Mouse (Mus musculus) brown adipose tissue, adult 24 weeks (tissue): ENCODE results near the gene Pdpn. TPM values are rescaled to one million over a fixed set of nuclear protein-coding genes. Genes with fewer than 3 reads are reported as not detected.

Source experiments
- H3K27ac ChIP-seq: fragments of 200-500 bp; replicated peaks from 2 replicates; pipeline ENCODE4 v1.5.1; 2012; ENCODE audit warnings: low read depth, mild to moderate bottlenecking, low read length
- H3K4me1 ChIP-seq: fragments of 200-500 bp; 2 replicates; pipeline ENCODE4 v1.6.1; 2012; ENCODE audit warnings: low read length, mixed read lengths; ENCODE audit not compliant: control insufficient read depth, insufficient read depth, insufficient read length
- H3K4me3 ChIP-seq: fragments of 200-500 bp; 2 replicates; pipeline ENCODE4 v1.5.1; 2012; ENCODE audit warnings: low read depth, mild to moderate bottlenecking, low read length, moderate library complexity; ENCODE audit not compliant: insufficient read depth
- polyA plus RNA-seq: library from polyadenylated mRNA; stranded (reverse); fragments of >200 nt; gene quantifications from 2 replicates; pipeline ENCODE4 v1.2.4, GENCODE M21; 2012; ENCODE audit not compliant: missing spikeins, insufficient read depth, insufficient read length

Pdpn gene
- polyA plus RNA-seq, 1 experiment, result 7.2 TPM

GRCm38 (mm10) chr4:143279661-143280060 is 19.7 kb downstream of the Pdpn start:
- Histone ChIP-seq H3K4me1 (no peaks in the 10 kb centered on the region), H3K27ac (no peak overlapping the region), H3K4me3 (no peak overlapping the region)

GRCm38 (mm10) chr4:143279016-143279415 is 20.3 kb downstream of the Pdpn start:
- no peak overlapping the region for H3K27ac ChIP-seq
- H3K4me1 ChIP-seq, result no peaks in the 10 kb centered on the region
- no peak overlapping the region for H3K4me3 ChIP-seq

GRCm38 (mm10) chr4:143278429-143278871 is 20.9 kb downstream of the Pdpn start:
- H3K4me3 ChIP-seq, result no peak overlapping the region
- H3K4me1 ChIP-seq, result no peaks in the 10 kb centered on the region
- no peak overlapping the region for H3K27ac ChIP-seq

GRCm38 (mm10) chr4:143277319-143277718 is 22.0 kb downstream of the Pdpn start:
- H3K4me1 ChIP-seq, result no peaks in the 10 kb centered on the region
- no peak overlapping the region for H3K4me3 ChIP-seq
- H3K27ac ChIP-seq, result no peak overlapping the region

GRCm38 (mm10) chr4:143271571-143271970 is 27.8 kb downstream of the Pdpn start:
- no peak overlapping the region for H3K27ac ChIP-seq
- H3K4me3 ChIP-seq, result no peak overlapping the region
- H3K4me1 ChIP-seq, result no peaks in the 10 kb centered on the region

- Histone ChIP-seq H3K27ac (no peak overlapping the region), H3K4me1 (no peaks in the 10 kb centered on the region), H3K4me3 (no peak overlapping the region)
Measured at GRCm38 (mm10) chr4:143270903-143271302, 28.5 kb downstream of the Pdpn start.

GRCm38 (mm10) chr4:143262696-143263095 is 36.7 kb downstream of the Pdpn start:
- H3K4me3 ChIP-seq, result no peak overlapping the region
- H3K27ac ChIP-seq, result no peak overlapping the region
- H3K4me1 ChIP-seq, result no peaks in the 10 kb centered on the region

- Histone ChIP-seq H3K4me3 (no peak overlapping the region), H3K4me1 (no peaks in the 10 kb centered on the region), H3K27ac (no peak overlapping the region)
Measured at GRCm38 (mm10) chr4:143259718-143260349, 39.5 kb downstream of the Pdpn start.

- H3K4me1 ChIP-seq, result no peaks in the 10 kb centered on the region
- H3K4me3 ChIP-seq, result no peak overlapping the region
- no peak overlapping the region for H3K27ac ChIP-seq
Measured at GRCm38 (mm10) chr4:143258517-143258916, 40.8 kb downstream of the Pdpn start.

- H3K4me3 ChIP-seq, result no peak overlapping the region
- H3K27ac ChIP-seq, result no peak overlapping the region
Measured at GRCm38 (mm10) chr4:143257971-143258370, 41.4 kb downstream of the Pdpn start.

GRCm38 (mm10) chr4:143255541-143255940 is 43.8 kb downstream of the Pdpn start:
- no peak overlapping the region for H3K4me3 ChIP-seq
- no peak overlapping the region for H3K27ac ChIP-seq
- H3K4me1 ChIP-seq, result no peaks in the 10 kb centered on the region

More at GRCm38 (mm10) chr4:143257971-143258370, 41.4 kb downstream of the Pdpn start:
- no peaks in the 10 kb centered on the region for H3K4me1 ChIP-seq

- no peak overlapping the region for H3K27ac ChIP-seq
- H3K4me3 ChIP-seq, result no peak overlapping the region
- H3K4me1 ChIP-seq, result no peaks in the 10 kb centered on the region
Measured at GRCm38 (mm10) chr4:143253356-143253755, 46.0 kb downstream of the Pdpn start.

- Histone ChIP-seq H3K4me1 (no peaks in the 10 kb centered on the region), H3K4me3 (no peak overlapping the region), H3K27ac (no peak overlapping the region)
Measured at GRCm38 (mm10) chr4:143248050-143248449, 51.3 kb downstream of the Pdpn start.

GRCm38 (mm10) chr4:143241294-143241693 is 58.1 kb downstream of the Pdpn start:
- H3K4me3 ChIP-seq, result no peak overlapping the region
- H3K4me1 ChIP-seq, result no peaks in the 10 kb centered on the region
- H3K27ac ChIP-seq, result no peak overlapping the region

- Histone ChIP-seq H3K27ac (no peak overlapping the region), H3K4me3 (no peak overlapping the region), H3K4me1 (no peaks in the 10 kb centered on the region)
Measured at GRCm38 (mm10) chr4:143239615-143240201, 59.7 kb downstream of the Pdpn start.

- Histone ChIP-seq H3K27ac (no peak overlapping the region), H3K4me3 (no peak overlapping the region), H3K4me1 (no peaks in the 10 kb centered on the region)
Measured at GRCm38 (mm10) chr4:143239117-143239516, 60.2 kb downstream of the Pdpn start.
